Mouse (Mus musculus) adrenal gland, adult 8-10 months (tissue): ENCODE data around the gene Fsd2. TPM values are rescaled to one million over a fixed set of nuclear protein-coding genes. Genes with fewer than 3 reads are reported as not detected.
A peak's percentile ranks its signal among the peaks of the same experiment; 100 is the strongest.

Source experiments
- DNase-seq: peaks from one replicate; pipeline ENCODE4 v3.0.0; 2022
- total RNA-seq, 4 experiments: library from RNA; stranded (reverse); gene quantifications; 2 replicates each; pipeline ENCODE4 v1.2.4; 2022

The Fsd2 gene
- 1 to 10 TPM in 3 of 4 experiments, under 1 TPM in 1; 0.66 to 3.4 (median 1.0) TPM for total RNA-seq

- DNase-seq: no peak
These were observed at the start of gene Fsd2 for GRCm38 (mm10) chr7:81566892-81567291. Gene Fsd2 (minus strand): TSS chr7:81566944.

DNA sequence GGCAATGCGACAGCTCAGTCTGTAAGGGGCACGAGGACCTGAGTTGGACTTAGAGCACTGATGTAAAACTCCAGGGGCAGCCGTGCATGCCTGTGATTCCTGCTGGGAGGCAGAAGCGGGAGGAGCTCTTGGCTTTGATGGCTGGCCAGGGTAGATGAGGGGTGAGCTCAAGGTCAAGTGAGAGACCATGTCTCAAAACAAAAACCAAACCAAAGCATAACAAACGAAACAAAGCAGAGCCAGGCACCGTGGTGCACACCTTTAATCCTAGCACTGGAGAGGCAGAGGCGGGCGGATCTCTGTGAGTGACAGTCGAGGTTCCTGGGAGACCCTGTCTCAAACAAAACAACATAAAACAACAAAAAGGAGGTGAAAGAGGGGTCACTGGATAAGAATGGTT lies 48.3 kb upstream of the Fsd2 start:
- no peak for DNase-seq

DNA sequence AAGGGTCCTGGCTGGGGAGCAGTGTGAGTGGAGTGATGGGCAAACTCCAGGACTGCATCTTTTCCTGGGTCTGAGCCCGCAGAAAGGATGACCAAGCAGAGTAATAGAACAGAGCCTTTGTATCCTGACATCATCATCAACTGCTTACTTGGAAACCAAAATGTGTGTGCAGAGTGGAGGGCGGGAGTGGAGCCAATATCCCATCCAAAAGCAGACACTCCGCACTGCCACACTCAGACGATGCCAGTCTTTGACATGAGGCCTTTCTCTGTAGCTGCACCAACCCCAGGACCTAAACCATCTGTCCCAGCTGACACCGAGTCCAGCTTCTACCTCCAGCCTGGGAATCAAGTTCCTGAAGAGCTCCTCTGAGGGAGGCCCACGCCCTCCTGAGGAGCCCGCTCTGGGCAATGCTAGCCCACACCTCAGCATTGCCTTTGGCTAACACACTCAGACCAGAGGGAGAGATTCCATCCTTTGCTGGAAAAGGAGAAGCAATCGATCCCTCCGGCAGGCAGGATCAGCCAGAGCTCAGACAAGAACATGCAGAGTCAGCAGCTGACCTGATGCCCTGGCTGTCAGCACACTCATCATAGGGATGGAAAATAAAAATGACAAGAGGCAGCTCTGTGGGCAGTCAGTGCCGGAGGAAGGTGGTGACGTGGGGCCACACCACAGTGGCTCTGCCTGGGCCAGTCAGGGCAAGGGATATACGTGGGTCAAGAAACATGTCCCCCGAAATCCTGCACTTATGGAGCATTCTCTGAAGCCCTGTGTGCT lies 46.3 kb upstream of the Fsd2 start:
- no peak for DNase-seq

GRCm38 (mm10) chr7:81610125-81610524 lies 43.4 kb upstream of the Fsd2 start:
- DNase-seq: no peak

- no peak for DNase-seq
These were observed 39.7 kb upstream of the Fsd2 start for GRCm38 (mm10) chr7:81606452-81606851.

- DNase-seq: no peak
These were observed 38.7 kb upstream of the Fsd2 start for GRCm38 (mm10) chr7:81605489-81605888.

DNA sequence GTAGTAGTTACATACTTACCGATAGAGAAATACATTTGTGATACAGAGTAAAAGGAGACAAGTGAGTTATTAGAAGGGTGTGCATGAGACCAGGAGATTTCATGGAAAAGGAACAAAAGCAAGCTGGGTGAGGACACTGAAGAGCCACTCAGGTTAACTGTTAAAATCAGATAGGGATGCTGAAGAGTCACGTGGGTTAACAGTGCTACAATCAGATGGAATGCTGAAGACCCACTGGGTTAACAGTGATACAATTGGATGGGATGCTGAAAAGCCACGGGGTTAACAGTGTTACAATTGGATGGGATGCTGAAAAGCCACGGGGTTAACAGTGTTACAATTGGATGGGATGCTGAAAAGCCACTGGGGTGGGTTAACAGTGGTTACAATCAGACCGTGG lies 38.2 kb upstream of the Fsd2 start:
- no peak for DNase-seq

- DNase-seq: no peak
These were observed 32.9 kb upstream of the Fsd2 start for GRCm38 (mm10) chr7:81599379-81600280.

GRCm38 (mm10) chr7:81597660-81598059 lies 30.9 kb upstream of the Fsd2 start:
- no peak for DNase-seq

DNA sequence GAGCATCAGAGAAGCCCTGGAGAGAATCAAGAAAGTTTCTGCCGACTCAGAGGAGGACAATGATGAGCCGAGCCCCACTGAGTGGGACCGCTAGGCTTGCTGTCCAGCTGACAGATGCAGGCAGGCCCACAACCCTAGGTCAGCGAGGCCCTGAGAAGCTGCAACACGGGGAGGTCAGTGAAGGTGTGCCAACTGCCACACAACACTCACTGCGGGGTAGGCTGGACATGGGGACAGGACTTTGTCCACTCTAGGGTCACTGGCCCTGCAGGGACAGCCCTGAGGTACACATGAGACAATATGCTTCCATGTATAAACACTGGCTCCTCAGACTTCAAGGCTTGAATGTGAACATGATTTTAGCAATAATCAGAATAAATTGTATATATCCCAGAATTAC lies 29.3 kb upstream of the Fsd2 start:
- DNase-seq: no peak

DNA sequence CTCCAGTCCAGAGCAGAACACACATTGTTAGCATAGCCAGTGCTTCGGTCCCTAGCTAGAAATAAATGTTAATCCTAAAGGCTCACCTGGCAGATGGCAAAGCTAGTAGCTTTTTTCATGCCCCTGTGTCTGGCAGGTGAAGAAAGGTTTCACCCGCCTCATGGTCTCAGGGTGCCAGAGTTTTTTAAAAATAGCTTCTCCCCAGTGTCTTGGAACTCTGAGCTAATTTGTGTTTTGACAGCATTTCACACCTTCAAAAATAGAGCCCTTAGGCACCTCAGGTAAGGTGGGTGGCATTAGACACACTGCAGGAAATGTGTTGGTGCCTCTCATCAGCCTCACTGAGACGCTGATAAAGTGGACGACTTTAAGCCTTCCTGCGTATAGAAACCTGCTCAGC lies 28.3 kb upstream of the Fsd2 start:
- no peak for DNase-seq

- DNase-seq: no peak
These were observed 26.6 kb upstream of the Fsd2 start for GRCm38 (mm10) chr7:81593387-81593786.

DNA sequence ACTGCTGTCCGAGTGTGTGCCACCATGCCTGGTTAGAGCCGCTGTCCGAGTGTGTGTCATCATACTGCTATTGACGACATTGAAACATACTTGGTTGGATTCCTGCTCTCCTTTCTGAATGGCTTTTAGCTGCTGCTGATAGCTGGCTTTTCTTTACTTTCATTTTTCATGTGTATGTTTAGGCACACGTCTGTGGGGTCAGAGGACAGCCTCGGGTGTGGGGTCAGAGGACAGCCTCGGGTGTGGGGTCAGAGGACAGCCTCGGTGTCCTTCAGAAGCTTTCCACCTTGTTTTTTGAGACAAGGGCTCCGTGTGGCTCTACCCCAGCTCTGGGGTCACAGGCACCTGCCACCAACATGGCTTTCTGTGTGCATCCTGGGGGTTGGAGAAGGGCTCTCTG lies 25.9 kb upstream of the Fsd2 start:
- DNase-seq: no peak

GRCm38 (mm10) chr7:81587238-81587637 lies 20.5 kb upstream of the Fsd2 start:
- DNase-seq: no peak

DNA sequence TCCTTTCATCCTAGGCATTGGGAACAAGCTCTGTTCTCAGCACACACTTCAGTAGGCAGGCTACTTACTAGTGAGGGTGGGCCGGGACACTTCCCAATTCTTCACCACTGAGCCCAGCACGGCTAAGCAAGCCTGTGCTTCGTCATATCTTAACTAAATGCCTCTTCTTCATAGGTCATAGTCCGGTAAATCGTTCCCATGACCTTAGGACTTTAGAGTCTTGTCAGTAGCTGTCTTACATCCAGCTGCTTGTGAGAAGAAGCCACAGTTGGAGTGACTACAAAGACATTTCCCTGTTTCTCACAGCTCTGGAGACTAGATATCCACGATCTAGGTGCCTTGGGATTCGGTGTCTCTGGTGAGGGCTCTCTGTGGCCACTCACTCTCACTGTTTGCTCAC lies 18.6 kb upstream of the Fsd2 start:
- no peak for DNase-seq

DNA sequence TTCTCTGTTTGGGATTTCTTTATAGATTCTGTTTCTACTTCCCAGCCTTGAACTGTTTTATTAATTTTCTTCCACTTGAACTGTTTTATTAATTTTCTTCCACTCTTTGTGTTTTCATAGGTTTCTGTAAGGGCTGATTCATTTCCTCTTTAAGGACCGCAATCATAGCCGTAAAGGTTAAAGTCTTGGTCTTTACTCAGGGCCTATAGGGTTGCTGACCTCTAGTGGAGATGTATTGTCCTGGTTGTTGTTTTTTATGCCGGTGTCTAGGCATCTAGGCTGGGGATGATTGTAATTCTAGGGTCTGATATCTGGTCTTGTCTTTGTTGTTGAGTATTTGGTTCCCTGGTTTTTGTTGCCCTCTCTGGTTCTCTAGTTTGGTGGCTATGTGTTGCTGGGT lies 16.8 kb upstream of the Fsd2 start:
- DNase-seq: no peak

DNA sequence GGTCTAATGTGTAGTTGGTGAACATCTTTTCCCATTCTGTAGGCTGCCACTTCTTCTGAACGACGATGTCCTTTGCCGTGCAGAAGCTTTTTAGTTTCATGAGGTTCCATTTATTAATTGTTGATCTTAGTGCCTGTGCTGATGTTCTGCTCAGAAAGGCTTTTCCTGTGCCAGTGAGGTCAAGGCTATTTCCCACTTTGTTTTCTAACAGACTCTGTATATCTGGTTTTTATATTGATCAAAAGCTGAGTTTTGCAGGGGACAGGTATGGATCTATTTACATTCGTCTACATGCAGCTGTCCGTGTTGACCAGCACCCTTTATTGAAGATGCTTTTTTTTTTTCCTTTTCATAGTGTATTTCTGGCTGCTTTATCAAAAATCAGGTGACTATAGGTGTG lies 12.6 kb upstream of the Fsd2 start:
- no peak for DNase-seq

DNA sequence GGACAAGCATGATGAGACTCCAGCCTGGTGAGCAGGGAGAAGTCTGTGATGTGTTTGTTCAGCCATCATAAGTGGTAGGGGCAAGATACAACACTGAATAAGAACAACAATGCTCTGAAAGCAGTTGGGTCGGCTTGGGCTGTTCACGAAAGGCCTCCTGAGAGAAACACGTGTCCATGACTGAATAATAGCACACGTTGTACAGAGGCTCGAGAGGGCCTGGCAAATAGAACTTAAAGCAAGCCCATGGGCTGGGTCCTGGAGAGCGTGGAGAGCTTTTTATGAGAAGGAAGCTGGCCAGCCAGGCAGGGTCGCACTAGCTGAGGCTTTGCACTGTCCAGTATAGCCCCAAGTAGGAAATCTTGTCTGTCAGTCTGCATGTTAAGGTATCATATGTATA lies 11.7 kb upstream of the Fsd2 start:
- no peak for DNase-seq

DNA sequence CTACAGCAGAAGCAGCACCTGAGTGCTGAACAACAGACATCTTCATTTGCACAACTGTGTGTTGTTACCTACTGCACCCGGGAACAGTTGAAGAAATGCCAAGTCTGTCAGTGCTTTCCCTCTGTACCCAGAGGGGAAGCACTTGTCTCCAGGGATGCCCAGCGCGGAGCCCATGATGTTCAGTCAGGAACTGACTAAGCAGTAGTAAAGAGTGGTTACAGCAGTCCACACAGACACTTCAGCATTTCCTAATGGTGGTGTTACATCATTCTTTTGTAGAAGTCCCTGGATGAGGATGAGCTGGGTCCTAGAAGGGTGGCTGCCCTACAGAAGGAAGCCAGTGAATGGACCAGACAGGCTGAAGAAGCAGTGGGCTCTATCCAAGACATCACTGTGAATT lies 11.1 kb upstream of the Fsd2 start:
- no peak for DNase-seq

DNA sequence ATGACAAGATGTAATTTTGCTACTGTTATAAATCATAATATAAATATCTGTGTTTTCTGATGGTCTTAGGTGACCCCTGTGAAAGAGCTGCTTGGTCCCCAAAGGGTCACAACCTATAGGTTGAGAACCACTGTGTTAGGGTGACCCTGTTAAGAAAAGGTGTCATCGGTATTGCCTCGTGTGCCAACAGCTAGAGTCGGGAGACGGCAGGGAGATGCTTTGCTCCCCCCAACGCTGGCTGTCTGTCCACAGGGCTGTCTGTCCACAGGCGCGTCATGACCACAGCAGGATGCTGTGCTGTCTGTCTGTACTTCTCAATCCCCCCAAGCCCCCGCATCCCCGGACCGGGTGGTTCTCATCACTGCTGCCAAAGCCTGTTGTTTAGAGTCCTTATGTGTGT lies 8.9 kb upstream of the Fsd2 start:
- DNase-seq: no peak

DNA sequence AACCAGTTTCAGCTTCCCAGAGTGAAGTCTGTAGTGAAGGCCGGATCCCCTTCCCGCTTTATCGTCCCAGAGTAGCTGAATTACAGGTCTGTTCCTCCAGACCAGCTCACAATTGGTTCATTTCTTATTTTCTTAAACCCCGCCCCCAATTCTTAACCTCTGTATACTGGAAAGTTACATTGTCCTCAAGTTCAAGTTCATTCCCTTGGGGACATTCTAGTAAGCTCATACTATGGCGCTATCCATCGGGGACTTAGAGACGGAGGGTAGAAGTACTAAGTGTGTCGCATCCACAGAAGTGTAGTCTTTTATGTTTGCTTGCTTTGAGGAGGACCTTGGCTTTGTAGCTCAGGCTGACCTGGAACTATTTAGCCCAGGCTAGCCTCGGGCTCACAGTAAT lies 7.1 kb upstream of the Fsd2 start:
- DNase-seq: no peak

DNA sequence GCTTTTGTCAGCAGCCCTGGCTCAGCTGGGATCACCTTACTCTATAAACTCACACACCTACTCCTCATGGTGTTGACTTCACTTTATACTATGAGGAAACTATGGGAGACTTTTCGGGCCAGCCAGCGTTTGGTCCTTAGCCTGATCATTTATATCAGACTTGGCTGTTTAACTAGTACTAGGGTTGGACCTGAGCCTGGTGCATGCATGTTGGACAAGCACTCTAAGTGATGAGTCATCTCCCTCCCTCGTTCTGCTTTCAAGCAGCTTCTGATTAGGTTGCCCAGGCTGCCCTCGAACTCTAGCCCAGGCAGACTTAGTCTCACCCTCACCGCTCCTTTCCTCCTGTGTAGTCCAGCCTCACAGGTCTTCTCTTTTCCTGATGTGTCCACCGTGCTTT lies 6.7 kb upstream of the Fsd2 start:
- peak; percentile 37 for DNase-seq

GRCm38 (mm10) chr7:81572610-81573268 lies 6.0 kb upstream of the Fsd2 start:
- DNase-seq: no peak
